ENCODE assay signal across 1 mouse cellular context in the genomic region with DNA sequence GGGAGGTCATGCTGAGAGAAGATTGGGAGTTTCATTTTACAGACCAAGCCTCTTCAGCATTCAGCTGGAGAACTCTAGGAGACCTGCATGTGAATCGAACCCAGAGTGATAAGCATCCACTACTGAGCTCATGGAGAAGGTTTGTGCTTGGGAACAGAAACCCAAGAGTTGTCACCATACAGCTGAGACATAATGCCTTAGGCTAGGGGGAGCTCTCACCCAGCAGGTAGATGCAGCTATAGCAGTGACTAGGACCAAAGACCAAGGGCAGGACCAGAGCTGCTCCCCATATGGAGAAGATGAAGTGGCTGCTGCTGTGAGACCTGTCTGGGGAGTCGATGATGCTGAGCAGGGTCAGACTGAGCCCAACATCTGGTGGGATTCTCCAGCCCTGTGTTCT.
TF ChIP-seq lines count a peak whose summit lies in the region.

No protein-coding gene starts in this region.

TF ChIP-seq in CH12.LX, 34 proteins besides CTCF, POLR2A, EP300 and RAD21:
- TF ChIP-seq ETS1 (conservative IDR thresholded peaks at IDR 0.05; ENCODE audit: low read depth, low read length) (no peak), NELFE (IDR thresholded peaks at IDR 0.05; ENCODE audit: low read depth, low read length) (no peak), SMC3 (IDR thresholded peaks at IDR 0.05; ENCODE audit: low read depth, low read length) (peak; percentile 28; the same call in 1 of the 2 replicates), TCF12 (IDR thresholded peaks at IDR 0.05; ENCODE audit: low read depth, low read length) (no peak)
